Mouse (Mus musculus): ENCODE measurements around the gene Zdhhc9.
A peak's percentile ranks its signal among the peaks of the same experiment; 100 is the strongest.

Gene Zdhhc9

GRCm38 (mm10) chrX:48169892-48170291, 38.8 kb downstream of the Zdhhc9 start:
- DNase-seq, result no peak

GRCm38 (mm10) chrX:48158229-48158919, 50.3 kb downstream of the Zdhhc9 start:
- DNase-seq, result no peak

- DNase-seq, result no peak
Measured at GRCm38 (mm10) chrX:48157396-48157795, 51.3 kb downstream of the Zdhhc9 start.

- no peak for DNase-seq
Measured at GRCm38 (mm10) chrX:48155489-48155888, 53.2 kb downstream of the Zdhhc9 start.

GRCm38 (mm10) chrX:48153949-48154348, 54.7 kb downstream of the Zdhhc9 start:
- no peak for DNase-seq

GRCm38 (mm10) chrX:48153414-48153813, 55.3 kb downstream of the Zdhhc9 start:
- no peak for DNase-seq

GRCm38 (mm10) chrX:48152106-48152505, 56.6 kb downstream of the Zdhhc9 start:
- DNase-seq, result no peak

GRCm38 (mm10) chrX:48147741-48148186, 60.9 kb downstream of the Zdhhc9 start:
- DNase-seq, result peak; percentile 54 to 65

GRCm38 (mm10) chrX:48147226-48147625, 61.5 kb downstream of the Zdhhc9 start:
- DNase-seq, result no peak

GRCm38 (mm10) chrX:48146262-48146661, 62.4 kb downstream of the Zdhhc9 start, which contains the start of gene Sash3:
Sash3 (plus strand) TSS chrX:48146436.
- peak; percentile 64 to 67 for DNase-seq

GRCm38 (mm10) chrX:48143415-48144335, 65.0 kb downstream of the Zdhhc9 start:
- DNase-seq, result peak; percentile 57 to 58

- DNase-seq, result peak; percentile 46 to 48
Measured at GRCm38 (mm10) chrX:48141481-48141880, 67.2 kb downstream of the Zdhhc9 start.

- peak; percentile 48 to 51 for DNase-seq
Measured at GRCm38 (mm10) chrX:48140286-48140877, 68.3 kb downstream of the Zdhhc9 start.

- no peak for DNase-seq
Measured at GRCm38 (mm10) chrX:48139368-48140285, 69.1 kb downstream of the Zdhhc9 start.

GRCm38 (mm10) chrX:48138539-48139275, 70.0 kb downstream of the Zdhhc9 start:
- DNase-seq, result no peak

- DNase-seq, result no peak
Measured at GRCm38 (mm10) chrX:48138011-48138410, 70.7 kb downstream of the Zdhhc9 start.

GRCm38 (mm10) chrX:48136935-48137334, 71.7 kb downstream of the Zdhhc9 start:
- peak in 1 of 2 experiments; percentile 31 for DNase-seq

GRCm38 (mm10) chrX:48129167-48129566, 79.5 kb downstream of the Zdhhc9 start:
- no peak for DNase-seq

GRCm38 (mm10) chrX:48127502-48128218, 81.0 kb downstream of the Zdhhc9 start:
- no peak for DNase-seq

GRCm38 (mm10) chrX:48126903-48127476, 81.7 kb downstream of the Zdhhc9 start:
- DNase-seq, result no peak
